Mouse (Mus musculus): ENCODE data around the gene Scnn1g. TPM values are rescaled to one million over a fixed set of nuclear protein-coding genes. Genes with fewer than 3 reads are reported as not detected.

Scnn1g gene
- total RNA-seq, 2 experiments from 2014 or later = not detected

DNA sequence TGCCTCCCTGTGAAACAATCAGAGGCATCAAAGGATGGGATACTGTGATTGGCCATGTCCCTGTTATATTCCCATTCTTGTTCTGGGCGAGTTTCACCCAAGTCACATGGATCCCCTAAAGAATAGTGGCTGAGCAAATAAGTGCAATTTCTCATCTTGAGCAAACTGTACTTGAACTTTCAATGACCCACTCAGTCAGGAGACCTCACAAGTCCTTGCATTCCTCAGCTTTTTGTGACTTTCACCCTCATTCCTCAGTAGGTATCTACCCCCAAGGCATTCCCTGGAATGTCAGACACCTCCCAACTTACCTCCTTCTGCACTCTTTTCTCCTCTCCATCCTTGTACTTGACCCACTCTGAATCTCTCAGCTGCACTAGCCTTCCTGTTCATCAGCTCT is 44.3 kb downstream of the Scnn1g start:
- no peak for DNase-seq (ENCODE audit: low spot score)

DNA sequence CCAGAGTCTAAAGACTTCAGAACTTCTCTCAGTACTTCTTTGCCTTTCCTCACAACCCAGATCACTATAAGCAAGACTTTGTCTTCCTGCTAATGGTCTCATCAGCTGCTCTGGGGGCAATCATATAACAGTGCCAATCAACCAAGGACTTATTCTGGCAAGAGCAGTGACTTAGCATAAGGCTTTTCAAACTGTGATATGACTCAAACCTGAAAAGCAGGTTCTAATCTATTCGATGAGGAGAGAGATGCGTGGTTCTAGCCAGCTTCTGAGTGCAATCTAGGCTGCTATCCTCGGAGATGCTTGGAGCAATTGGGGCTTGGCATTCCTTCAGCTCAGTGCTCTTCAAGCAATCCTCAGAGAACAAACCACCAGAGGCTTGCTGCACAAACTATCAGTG is 44.7 kb downstream of the Scnn1g start:
- no peak for DNase-seq (ENCODE audit: low spot score)

GRCm38 (mm10) chr7:121779409-121779808 is 45.1 kb downstream of the Scnn1g start:
- DNase-seq (ENCODE audit: low spot score) = no peak

DNA sequence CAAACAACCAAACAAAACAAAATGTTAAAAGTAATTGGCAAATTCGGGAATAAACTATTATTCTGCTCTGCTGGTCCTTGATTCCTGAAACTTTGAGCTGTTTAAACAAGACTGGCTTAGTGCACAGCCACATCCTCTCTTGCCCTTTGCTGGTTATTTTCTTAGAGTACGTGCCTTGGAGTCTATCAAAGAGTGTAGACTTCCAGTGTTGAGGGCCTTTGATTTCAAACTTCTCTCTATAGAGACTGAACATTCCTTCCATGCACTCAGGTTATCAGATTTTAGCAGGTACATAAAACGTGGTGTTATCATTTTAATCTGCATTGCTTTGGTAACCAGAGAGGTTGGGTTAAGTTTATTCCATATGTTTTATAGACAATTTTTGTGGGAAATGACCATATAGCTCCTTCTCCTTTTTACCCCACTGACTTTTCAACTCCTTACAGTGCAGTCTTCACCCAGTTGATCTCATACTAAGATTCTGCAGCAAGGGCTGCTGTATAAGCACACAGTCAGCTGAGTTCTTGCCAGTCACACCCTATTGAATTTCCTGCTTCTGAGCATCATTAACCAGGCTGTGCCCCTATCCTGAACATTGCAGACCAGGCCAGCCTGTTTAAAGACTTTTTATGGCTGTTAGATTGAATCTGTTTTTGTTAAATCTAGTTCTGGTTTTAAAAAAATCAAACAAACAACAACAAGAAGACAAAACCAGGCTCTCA is 48.1 kb downstream of the Scnn1g start:
- DNase-seq (ENCODE audit: low spot score) = no peak

DNA sequence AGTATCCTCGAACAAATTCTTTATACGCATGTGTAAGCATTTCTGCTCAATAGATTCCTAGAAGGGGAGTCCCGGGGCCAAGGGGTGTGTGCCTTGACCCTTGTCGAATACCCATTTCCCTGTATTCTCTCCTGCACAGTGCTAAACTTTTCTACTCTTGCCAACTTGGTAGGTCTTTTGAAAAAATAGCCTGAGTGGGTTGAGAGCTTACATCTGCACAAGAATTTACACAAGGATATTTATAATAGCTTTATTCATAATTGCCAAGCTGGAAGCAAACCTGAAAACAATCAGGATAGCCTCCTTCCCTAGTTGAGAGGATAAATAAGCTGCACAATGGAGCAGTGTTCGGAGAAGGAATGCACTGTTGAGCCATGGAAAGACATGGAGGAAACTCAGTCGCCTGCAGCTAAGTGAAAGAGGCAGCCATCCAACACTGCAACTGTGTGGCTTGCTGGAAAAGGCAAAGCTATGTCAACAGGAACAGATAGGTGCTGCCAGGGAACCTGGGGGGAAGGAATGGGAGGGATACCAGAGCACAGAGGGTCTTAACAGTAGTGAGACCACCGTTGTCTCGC is 51.5 kb downstream of the Scnn1g start:
- DNase-seq (ENCODE audit: low spot score) = no peak

GRCm38 (mm10) chr7:121797781-121798180 is 63.5 kb downstream of the Scnn1g start:
- DNase-seq (ENCODE audit: low spot score) = no peak

GRCm38 (mm10) chr7:121802471-121802870 is 68.2 kb downstream of the Scnn1g start:
- no peak for DNase-seq (ENCODE audit: low spot score)

GRCm38 (mm10) chr7:121803011-121803410 is 68.7 kb downstream of the Scnn1g start:
- no peak for DNase-seq (ENCODE audit: low spot score)

DNA sequence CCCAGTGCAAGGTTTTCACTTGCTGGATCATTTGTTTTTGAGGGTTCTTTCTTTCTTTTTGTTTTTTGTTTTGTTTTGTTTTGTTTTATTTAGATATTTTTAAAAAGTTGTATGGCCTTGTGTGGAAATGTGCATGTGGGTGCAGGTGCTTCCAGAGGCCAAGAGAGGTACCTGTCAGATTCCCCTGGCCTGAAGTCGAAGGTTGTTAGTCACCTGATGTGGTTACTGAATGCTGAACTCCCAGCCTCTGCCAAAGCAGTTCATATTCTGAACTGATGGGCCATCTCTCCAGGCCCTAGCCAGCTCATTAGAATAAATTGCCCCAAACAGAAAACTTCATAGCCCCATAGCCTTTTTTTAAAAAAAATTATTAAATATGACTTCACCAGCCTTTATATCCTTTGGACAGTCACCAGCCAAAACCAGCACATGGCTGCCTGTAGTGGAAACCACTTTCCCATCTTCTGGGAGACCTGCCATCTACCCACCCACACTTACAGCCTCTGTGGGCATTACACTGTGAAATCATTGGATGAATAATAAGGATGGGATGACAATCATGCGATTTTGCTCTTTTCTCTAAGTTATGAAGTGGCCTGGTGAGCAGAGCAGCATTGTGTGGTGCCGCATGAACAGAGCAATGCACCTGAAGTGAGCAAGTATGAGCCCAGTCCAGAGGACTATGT is 71.7 kb downstream of the Scnn1g start:
- no peak for DNase-seq (ENCODE audit: low spot score)

- DNase-seq (ENCODE audit: low spot score) = no peak
Measured at GRCm38 (mm10) chr7:121807726-121808580, 73.7 kb downstream of the Scnn1g start.

Other genes with a start within 250 kb of the Scnn1g start
- gene Usp31, start 27.2 kb upstream of the Scnn1g start, total RNA-seq (2021) = 1 to 10 TPM; 6.4 to 7.2 TPM
- gene Scnn1b, start 130.6 kb downstream of the Scnn1g start, total RNA-seq (2021) = under 1 TPM; 0.21 to 0.62 TPM
- 10 to 100 TPM; 11.6 TPM for gene Cog7, start 247.2 kb downstream of the Scnn1g start, total RNA-seq (2021)

All from gastrocnemius, adult 18-20 months (tissue).